In genomic region chr12:69536616-69537242, GRCm38 (mm10) we compare ENCODE assay signal across 10 mouse cellular contexts. TPM values are rescaled to one million over a fixed set of nuclear protein-coding genes. Genes with fewer than 3 reads are reported as not detected.
DNase-seq lines count a peak whose midpoint lies in the region; ATAC-seq and TF ChIP-seq lines count a peak whose summit lies in the region.
"Had no signal": no experiment of that assay in that cellular context is flagged by ENCODE, and none has a peak within 500 bp of the region (broad histone marks: within the 10 kb centered on the region; RNA-seq: fewer than 3 reads in every experiment).

No protein-coding gene starts in this region.

- no peak overlapping the region for H3K4me3 ChIP-seq in heart, embryonic 10.5 days
- H3K4me3 ChIP-seq in thymus, adult 2 months (ENCODE audit: control insufficient read depth, insufficient read depth, low read length): no peak overlapping the region
- 0 out of 2 replicates have a peak overlapping the region, but pooled peaks have one; percentile 21 for H3K4me3 ChIP-seq in liver, embryonic 13.5 days (replicated peaks)

- no peaks in the 10 kb centered on the region for H3K27me3 ChIP-seq in heart, embryonic 10.5 days (ENCODE audit: insufficient read depth, poor library complexity, severe bottlenecking)
- no peaks in the 10 kb centered on the region for H3K27me3 ChIP-seq in thymus, adult 2 months (ENCODE audit: control insufficient read depth, insufficient read depth, low read length)
- H3K27me3 ChIP-seq in liver, embryonic 13.5 days: no peaks in the 10 kb centered on the region

- TF ChIP-seq POLR2A in thymus, adult 2 months (IDR thresholded peaks at IDR 0.05; ENCODE audit: control insufficient read depth, extremely low read depth, insufficient read depth, low read length, poor library complexity): no peak

- peaks cover 34% of the 10 kb centered on the region for H3K4me1 ChIP-seq in heart, embryonic 10.5 days
- H3K4me1 ChIP-seq in thymus, adult 2 months (replicated peaks; ENCODE audit: control insufficient read depth, insufficient read depth, low read length): peaks cover 49% of the 10 kb centered on the region
- H3K4me1 ChIP-seq in liver, embryonic 13.5 days (replicated peaks): peaks cover 45% of the 10 kb centered on the region

- H3K9ac ChIP-seq in liver, embryonic 13.5 days: no peak overlapping the region

- no peak for DNase-seq in heart, embryonic 10.5 days (ENCODE audit: low spot score)
- DNase-seq in heart, adult 9 months (ENCODE audit: low spot score in 2 of 2): no peak
- no peak for DNase-seq in thymus, adult 2 months
- no peak for DNase-seq in thymus, postnatal 36 days
- no peak for DNase-seq in liver, embryonic 13.5 days
- no peak for DNase-seq in gastrocnemius, adult 8-10 months (ENCODE audit: low spot score in 2 of 2)
- no peak for DNase-seq in layer of hippocampus, postnatal 36 days
- DNase-seq: thymus, adult 18-20 months had no signal

- no peak for ATAC-seq in liver, embryonic 13.5 days (ENCODE audit: low read depth)
- ATAC-seq in megakaryocyte progenitor cell, adult 5-6 weeks (replicated peaks; ENCODE audit: poor library complexity): no peak
- ATAC-seq: CD4-positive, CD25-positive, alpha-beta regulatory T cell, adult 4 months had no signal

- whole genome bisulfite sequencing in heart, embryonic 10.5 days: 72% methylated on average over 10 of the region's 10 CpGs
- WGBS in thymus, adult 2 months: 80% methylated on average over 10 of the region's 10 CpGs
- WGBS in liver, embryonic 13.5 days (ENCODE audit: insufficient replicate concordance): 63% methylated on average over 10 of the region's 10 CpGs

- no peaks in the 10 kb centered on the region for H3K36me3 ChIP-seq in heart, embryonic 10.5 days
- H3K36me3 ChIP-seq in thymus, adult 2 months (ENCODE audit: control insufficient read depth, insufficient read depth, low read length): no peaks in the 10 kb centered on the region
- H3K36me3 ChIP-seq in liver, embryonic 13.5 days: no peaks in the 10 kb centered on the region

- no peaks in the 10 kb centered on the region for H3K9me3 ChIP-seq in heart, embryonic 10.5 days
- no peaks in the 10 kb centered on the region for H3K9me3 ChIP-seq in liver, embryonic 13.5 days (replicated peaks)

- peak overlapping the region; percentile 88 for H3K27ac ChIP-seq in heart, embryonic 10.5 days
- peak overlapping the region; percentile 48; the same call in 1 of the 2 replicates for H3K27ac ChIP-seq in thymus, adult 2 months (ENCODE audit: control insufficient read depth, insufficient read depth, low read length)
- H3K27ac ChIP-seq in liver, embryonic 13.5 days: peak overlapping the region; percentile 71

- H3K4me2 ChIP-seq in liver, embryonic 13.5 days: peak overlapping the region; percentile 59; the same call in 1 of the 2 replicates

- TF ChIP-seq CTCF in thymus, adult 2 months (IDR thresholded peaks at IDR 0.05; ENCODE audit: borderline replicate concordance, control insufficient read depth, extremely low read depth, insufficient read depth, low read length, poor library complexity): no peak

RNA-seq across cellular contexts. Expression of gene Vcpkmt, which starts 46.1 kb away (rescaled TPM):
- 33.0 and 35.7 TPM in 2 replicates for polyA plus RNA-seq in heart, embryonic 10.5 days (2016; fragmentation: Nextera tagmentation; extraction: Ambion mirVana)
- polyA plus RNA-seq in thymus, adult 2 months (2012; rRNA removed): 11.7 and 13.4 TPM in 2 replicates
- 16.7 and 17.5 TPM in 2 replicates for polyA plus RNA-seq in liver, embryonic 13.5 days (2015; fragmentation: Nextera tagmentation; extraction: Ambion mirVana)
- 15.0 and 15.3 TPM in 2 replicates for total RNA-seq in megakaryocyte progenitor cell, adult 5-6 weeks (2015)
- total RNA-seq in megakaryocyte progenitor cell, adult 5-6 weeks (2017): 10.5 and 17.5 TPM in 2 replicates
- total RNA-seq in gastrocnemius, adult 8-10 months (2022): 1 to 10 TPM; 2.9 to 5.5 (median 4.1) TPM
- 10 to 100 TPM; 18.2 to 19.3 TPM for total RNA-seq in layer of hippocampus, postnatal 36 days (2021)
